Mouse (Mus musculus) neural tube, embryonic 15.5 days (tissue): Measurements from ENCODE around the gene Vps52. TPM values are rescaled to one million over a fixed set of nuclear protein-coding genes. Genes with fewer than 3 reads are reported as not detected.
A peak's percentile ranks its signal among the peaks of the same experiment; 100 is the strongest.
"Not testable (repeated sequence)": the region's sequence is repeated elsewhere in the genome, so short reads cannot be mapped to it uniquely, and the experiment has no call there.

Experiments used
- ATAC-seq: fragments of 200-750 bp; cut with Nextera tagmentation; 2 replicates; pipeline ENCODE4 v1.8.0; 2017; ENCODE audit warnings: mild to moderate bottlenecking, moderate TSS enrichment, moderate library complexity; ENCODE audit not compliant: low FRiP score
- H3K27ac ChIP-seq: fragments of 300-500 bp; sonication (generic); replicated peaks from 2 replicates; pipeline ENCODE4 v1.5.1; 2015; ENCODE audit warnings: mild to moderate bottlenecking, inconsistent platforms
- H3K27me3 ChIP-seq: fragments of 300-500 bp; sonication (generic); replicated peaks from 2 replicates; pipeline ENCODE4 v1.6.1; 2015; ENCODE audit warnings: inconsistent platforms
- H3K36me3 ChIP-seq: fragments of 300-500 bp; sonication (generic); 2 replicates; pipeline ENCODE4 v1.6.1; 2015; ENCODE audit warnings: inconsistent platforms
- H3K4me1 ChIP-seq: fragments of 300-500 bp; sonication (generic); 2 replicates; pipeline ENCODE4 v1.6.1; 2015; ENCODE audit warnings: inconsistent platforms
- H3K4me2 ChIP-seq: fragments of 300-500 bp; sonication (generic); 2 replicates; pipeline ENCODE4 v1.6.1; 2015; ENCODE audit warnings: inconsistent platforms, mild to moderate bottlenecking, moderate library complexity
- H3K4me3 ChIP-seq: fragments of 300-500 bp; sonication (generic); replicated peaks from 2 replicates; pipeline ENCODE4 v1.5.1; 2015; ENCODE audit warnings: mild to moderate bottlenecking, inconsistent platforms
- H3K9ac ChIP-seq: fragments of 300-500 bp; sonication (generic); replicated peaks from 2 replicates; pipeline ENCODE4 v1.6.1; 2015; ENCODE audit warnings: mild to moderate bottlenecking, inconsistent platforms
- H3K9me3 ChIP-seq: fragments of 300-500 bp; sonication (generic); replicated peaks from 2 replicates; pipeline ENCODE4 v1.6.1; 2016; ENCODE audit warnings: inconsistent platforms
- WGBS: fragments of 180-500 bp; shearing (Covaris S2); methylation state at CpG from one replicate; pipeline ENCODE4 v1.1.7; 2015; ENCODE audit warnings: mixed read lengths; 5-methylcytosine and 5-hydroxymethylcytosine counted together
- polyA plus RNA-seq: library from polyadenylated mRNA; unstranded; fragments of >200 nt; fragmentation: Nextera tagmentation; extraction: Ambion mirVana; gene quantifications from 2 replicates; pipeline ENCODE4 v1.2.1, GENCODE M21; 2015

The Vps52 gene
- polyA plus RNA-seq, 1 experiment from 2014 or later, result 75.7 TPM

DNA sequence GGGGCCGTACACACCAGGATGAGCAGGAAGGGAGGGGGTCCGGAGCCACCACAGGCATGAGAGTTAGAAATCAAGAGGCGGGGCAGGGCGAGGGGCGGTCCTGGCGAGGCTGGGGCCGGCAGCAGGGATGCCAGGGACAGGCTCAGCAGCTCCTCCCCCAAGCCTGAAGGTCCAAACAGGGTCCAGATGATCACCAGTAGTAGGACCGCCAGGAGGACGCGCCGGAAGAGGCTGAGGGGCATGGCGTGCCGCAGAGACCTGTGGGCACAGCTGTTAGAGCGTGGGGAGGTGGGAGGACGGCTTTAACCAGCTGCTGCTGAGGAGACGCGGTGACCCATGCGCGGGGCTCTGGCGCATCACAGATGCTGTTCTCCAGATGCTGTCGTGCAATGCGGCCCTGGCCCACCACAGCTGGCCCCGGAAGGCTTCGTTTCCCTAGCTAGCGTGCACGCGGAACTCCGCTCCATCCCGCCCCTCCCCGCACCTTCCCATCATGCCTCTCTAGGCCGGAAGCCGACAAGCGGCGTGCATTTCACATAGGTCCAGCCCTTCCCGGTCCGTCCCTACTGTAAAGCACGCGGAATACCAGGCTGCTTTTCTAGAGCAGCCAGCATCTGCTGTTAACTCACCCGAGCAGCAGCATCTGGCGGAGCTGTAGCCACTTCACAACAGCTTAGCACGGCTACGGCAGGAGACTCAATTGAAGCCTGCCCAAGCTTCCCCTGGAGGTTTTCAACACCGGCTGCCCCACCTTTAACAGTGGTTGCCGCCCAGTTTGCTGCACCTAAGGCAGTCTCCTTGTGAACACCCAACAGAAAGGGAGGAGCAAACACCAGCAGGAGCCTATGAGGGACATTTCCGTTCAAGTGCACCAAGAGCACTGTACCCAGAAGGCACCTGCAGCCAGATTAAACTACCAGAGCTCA is 4.3 kb upstream of the Vps52 start, which contains the start of gene B3galt4:
Gene B3galt4, minus strand, starts transcription at position 468 of the 926 bp plus-strand sequence.
- peaks cover 39% of the 10 kb centered on the region for H3K36me3 ChIP-seq
- H3K4me1 ChIP-seq, result peaks cover 71% of the 10 kb centered on the region
- peak; percentile 80 for ATAC-seq
- no peaks in the 10 kb centered on the region for H3K27me3 ChIP-seq
- peak within 1 kb of the TSS; percentile 77 for H3K9ac ChIP-seq
- H3K4me3 ChIP-seq, result peak within 1 kb of the TSS; percentile 59
- no peaks in the 10 kb centered on the region for H3K9me3 ChIP-seq
- H3K27ac ChIP-seq, result peak within 1 kb of the TSS; percentile 94
- H3K4me2 ChIP-seq, result peak within 1 kb of the TSS; percentile 96
- under 1% methylated on average over 45 of the region's 45 CpGs for WGBS

DNA sequence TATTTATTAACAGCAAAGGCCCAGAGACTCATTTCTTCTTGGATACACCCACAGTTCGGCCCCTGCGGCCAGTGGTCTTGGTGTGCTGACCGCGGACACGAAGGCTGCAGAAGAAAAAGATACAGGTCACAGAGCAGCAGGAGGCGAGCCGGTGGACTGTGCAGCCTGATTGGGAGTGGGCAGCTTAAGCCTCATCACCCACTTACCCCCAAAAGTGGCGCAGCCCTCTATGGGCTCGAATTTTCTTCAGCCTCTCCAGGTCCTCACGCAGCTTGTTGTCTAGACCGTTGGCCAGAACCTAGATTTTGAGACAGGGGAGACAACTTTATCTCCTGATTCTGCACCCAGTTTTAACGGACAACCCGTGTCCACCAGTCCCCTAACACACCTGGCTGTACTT is 3.6 kb upstream of the Vps52 start:
- not testable (repeated sequence) for H3K27me3 ChIP-seq, H3K9ac ChIP-seq, H3K9me3 ChIP-seq, ATAC-seq
- Histone ChIP-seq H3K27ac (peak overlapping the region; percentile 94; the same call in 1 of the 2 replicates), H3K36me3 (peaks cover 36% of the 10 kb centered on the region), H3K4me3 (peak overlapping the region; percentile 59), H3K4me2 (peak overlapping the region; percentile 96), H3K4me1 (peaks cover 78% of the 10 kb centered on the region)
- WGBS, result 75% methylated on average over 13 of the region's 13 CpGs

DNA sequence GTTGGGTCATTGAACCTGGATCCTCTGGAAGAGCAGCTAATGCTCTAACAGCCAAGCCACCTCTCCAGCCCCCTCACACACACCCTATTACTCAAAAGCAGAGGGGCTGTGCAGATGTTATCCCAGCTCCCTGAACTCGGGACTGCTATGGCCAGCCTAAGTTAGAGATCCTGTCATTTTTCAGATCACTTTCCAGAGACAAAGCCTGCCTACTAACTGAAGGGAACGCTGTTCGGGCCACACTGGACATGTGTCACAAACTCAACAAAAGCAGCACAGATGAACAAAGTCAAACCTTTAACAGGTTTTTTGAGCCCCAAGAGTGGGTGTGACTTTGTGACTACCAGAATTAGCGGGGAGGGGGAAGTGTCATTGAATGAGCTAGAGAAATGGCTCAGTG is 2.7 kb upstream of the Vps52 start:
- Histone ChIP-seq H3K27ac (no peak overlapping the region), H3K4me1 (peaks cover 85% of the 10 kb centered on the region), H3K27me3 (no peaks in the 10 kb centered on the region), H3K36me3 (peaks cover 31% of the 10 kb centered on the region), H3K4me2 (no peak overlapping the region), H3K4me3 (no peak overlapping the region), H3K9me3 (no peaks in the 10 kb centered on the region), H3K9ac (peak overlapping the region; percentile 18; the same call in 1 of the 2 replicates)
- ATAC-seq, result no peak
- WGBS, result 80% methylated on average over 4 of the region's 4 CpGs

DNA sequence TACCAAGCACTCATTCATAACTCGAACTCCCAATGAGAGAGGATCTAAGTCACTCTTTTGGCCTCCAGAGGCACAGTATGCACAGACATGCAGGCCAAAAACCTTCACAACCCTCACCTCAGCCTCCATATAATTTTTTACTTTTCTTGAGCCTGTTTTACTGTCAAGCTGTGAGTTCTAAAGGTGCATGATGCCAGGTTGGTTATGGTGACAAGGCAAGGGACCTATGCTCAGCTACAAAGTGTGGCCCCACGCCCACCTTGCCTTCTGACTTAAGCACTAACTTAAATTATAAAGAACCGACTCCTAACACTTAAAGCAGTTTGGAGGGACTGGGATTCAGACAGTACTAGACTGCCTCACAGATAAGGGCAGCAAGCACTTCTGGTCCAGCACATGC is 2.3 kb upstream of the Vps52 start:
- 82% methylated on average over 3 of the region's 3 CpGs for WGBS
- H3K4me2 ChIP-seq, result peak overlapping the region; percentile 83; the same call in 1 of the 2 replicates

DNA sequence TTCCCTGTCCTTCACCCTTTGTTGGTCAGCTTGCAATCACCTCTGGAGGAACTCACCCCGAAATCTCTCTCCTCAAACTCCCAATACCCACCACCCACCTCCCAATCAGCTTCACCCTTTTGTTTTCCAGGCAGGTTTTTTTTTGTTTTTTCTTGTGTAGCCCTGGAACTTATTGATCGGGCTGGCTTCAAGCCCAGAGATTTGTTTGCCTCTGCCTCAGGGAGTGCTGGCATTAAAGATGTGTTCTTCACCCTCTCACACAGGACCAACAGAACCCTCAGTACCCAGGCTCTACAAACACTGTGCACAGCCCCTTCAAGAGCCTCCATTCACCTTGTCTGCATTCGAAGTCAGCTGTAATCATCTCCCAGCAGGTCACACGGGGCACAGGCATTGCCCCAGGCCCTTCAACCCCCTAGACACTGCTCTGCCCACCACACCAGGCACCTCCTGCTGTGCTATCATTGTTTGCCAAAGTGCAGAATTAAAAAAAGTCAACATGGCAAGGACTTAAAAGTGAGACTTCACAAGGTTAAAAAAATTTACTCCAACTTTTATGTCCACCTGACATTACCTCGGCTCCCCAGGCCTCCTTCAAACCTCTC is 1.5 kb upstream of the Vps52 start:
- Histone ChIP-seq H3K9ac (peak overlapping the region; percentile 90), H3K27me3 (no peaks in the 10 kb centered on the region), H3K36me3 (peaks cover 34% of the 10 kb centered on the region), H3K4me2 (peak overlapping the region; percentile 83), H3K27ac (peak overlapping the region; percentile 89; the same call in 1 of the 2 replicates), H3K4me1 (peaks cover 75% of the 10 kb centered on the region), H3K4me3 (peak overlapping the region; percentile 85), H3K9me3 (no peaks in the 10 kb centered on the region)
- 34% methylated on average over 5 of the region's 5 CpGs for WGBS
- ATAC-seq, result no peak

More for the DNA sequence above, 2.3 kb upstream of the Vps52 start:
- peaks cover 83% of the 10 kb centered on the region for H3K4me1 ChIP-seq
- H3K27ac ChIP-seq, result no peak overlapping the region
- H3K27me3 ChIP-seq, result no peaks in the 10 kb centered on the region
- H3K9ac ChIP-seq, result peak overlapping the region; percentile 18; the same call in 1 of the 2 replicates
- no peak overlapping the region for H3K4me3 ChIP-seq
- H3K9me3 ChIP-seq, result no peaks in the 10 kb centered on the region
- no peak for ATAC-seq
- H3K36me3 ChIP-seq, result peaks cover 29% of the 10 kb centered on the region

DNA sequence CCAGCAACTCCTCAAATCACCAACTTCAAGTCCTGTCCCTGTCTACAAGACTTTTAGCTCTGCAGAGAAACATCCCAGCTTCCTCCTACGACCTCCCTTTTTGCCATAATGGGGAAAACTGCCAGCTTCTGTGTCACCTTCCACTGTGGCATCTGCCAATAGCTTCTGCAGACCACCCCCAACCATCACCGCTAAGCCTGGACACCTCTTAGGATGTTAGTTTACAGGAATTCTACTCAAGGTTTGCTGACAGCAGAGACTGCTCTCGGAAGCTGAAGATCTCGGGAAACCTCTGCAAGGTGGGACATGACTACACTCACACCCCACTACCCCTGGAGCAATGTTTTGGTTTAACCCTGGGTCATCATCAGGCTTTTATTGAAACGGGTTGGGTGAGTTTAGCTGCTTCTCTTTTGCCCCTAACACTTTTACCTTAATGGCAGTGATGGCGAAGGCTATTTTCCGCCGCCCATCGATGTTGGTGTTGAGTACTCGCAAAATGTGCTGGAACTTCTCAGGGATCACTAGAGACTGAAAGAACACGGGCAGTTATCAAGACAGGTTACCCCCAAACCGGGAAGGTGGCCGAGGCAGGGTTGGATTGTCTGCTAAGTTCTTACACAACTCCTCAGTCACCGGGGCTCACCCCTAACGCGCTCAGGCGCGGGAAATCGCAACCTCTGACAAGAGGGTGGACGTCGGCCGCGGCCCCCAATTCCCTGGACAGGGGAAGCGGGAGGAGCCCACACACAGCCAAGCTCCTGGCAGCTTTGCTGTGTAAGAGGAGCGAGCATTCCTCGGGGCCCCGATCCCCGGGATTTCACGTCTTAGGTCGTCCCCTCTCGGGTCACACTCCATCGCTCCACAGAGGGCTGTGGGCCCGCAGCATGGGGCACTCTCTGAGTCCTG is 712 bp upstream of the Vps52 start:
- H3K27ac ChIP-seq, result peak overlapping the region; percentile 89
- peak; percentile 29; the same call in 1 of the 2 replicates for ATAC-seq
- peaks cover 35% of the 10 kb centered on the region for H3K36me3 ChIP-seq
- H3K9ac ChIP-seq, result peak overlapping the region; percentile 90
- no peaks in the 10 kb centered on the region for H3K9me3 ChIP-seq
- peaks cover 67% of the 10 kb centered on the region for H3K4me1 ChIP-seq
- H3K4me2 ChIP-seq, result peak overlapping the region; percentile 83
- no peaks in the 10 kb centered on the region for H3K27me3 ChIP-seq
- under 1% methylated on average over 33 of the region's 33 CpGs for WGBS
- H3K4me3 ChIP-seq, result peak overlapping the region; percentile 85

DNA sequence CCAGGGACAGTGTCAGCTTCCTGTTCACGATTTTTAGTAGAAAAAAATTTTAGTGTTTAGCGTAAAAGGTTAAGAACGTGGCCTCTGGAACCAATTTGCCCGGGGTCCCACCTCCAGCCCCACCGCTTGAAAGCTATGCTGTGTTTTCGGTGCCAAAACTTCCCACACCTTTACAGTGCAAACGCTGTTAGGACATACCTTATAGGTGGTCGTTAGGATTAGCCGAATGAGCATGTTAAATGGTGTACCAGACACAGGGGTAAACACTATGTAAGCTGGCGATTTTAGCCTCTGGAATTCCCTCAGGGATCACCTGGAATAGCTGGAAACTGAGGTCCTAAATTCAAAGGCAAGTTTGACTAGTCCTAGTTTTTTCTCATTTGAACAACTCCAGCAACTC is 724 bp downstream of the Vps52 start:
- H3K4me1 ChIP-seq, result peaks cover 53% of the 10 kb centered on the region
- H3K9me3 ChIP-seq, result no peaks in the 10 kb centered on the region
- peak overlapping the region; percentile 85 for H3K4me3 ChIP-seq
- H3K27ac ChIP-seq, result peak overlapping the region; percentile 95
- peaks cover 46% of the 10 kb centered on the region for H3K36me3 ChIP-seq
- WGBS, result 7% methylated on average over 10 of the region's 10 CpGs
- H3K4me2 ChIP-seq, result peak overlapping the region; percentile 84
- 0 out of 2 replicates have a peak, but pooled peaks have one; percentile 2 for ATAC-seq
- H3K27me3 ChIP-seq, result no peaks in the 10 kb centered on the region
- H3K9ac ChIP-seq, result peak overlapping the region; percentile 83

DNA sequence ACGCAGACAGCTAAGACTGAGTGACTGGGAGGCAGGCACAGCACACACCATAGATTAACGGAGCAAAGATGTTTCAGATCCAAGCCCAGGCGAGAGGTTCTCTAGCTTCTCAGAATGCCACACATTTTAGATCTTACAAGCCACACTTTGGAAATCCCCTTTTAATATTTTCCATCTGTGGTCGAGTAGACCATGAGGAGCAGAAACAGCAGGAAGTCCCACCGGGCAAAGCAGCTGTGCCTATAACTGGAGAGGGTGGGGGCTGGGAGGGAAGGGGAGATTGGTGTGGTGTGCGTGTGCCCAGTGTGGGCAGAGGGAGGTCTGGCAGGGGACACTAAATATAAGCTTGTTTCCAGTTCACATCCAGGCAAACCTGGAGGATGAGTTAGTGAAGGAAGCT is 1.9 kb downstream of the Vps52 start:
- no peak overlapping the region for H3K4me2 ChIP-seq
- no peak overlapping the region for H3K4me3 ChIP-seq
- no peak overlapping the region for H3K9ac ChIP-seq
- no peak for ATAC-seq
- no peaks in the 10 kb centered on the region for H3K9me3 ChIP-seq
- H3K27me3 ChIP-seq, result no peaks in the 10 kb centered on the region
- H3K4me1 ChIP-seq, result peaks cover 43% of the 10 kb centered on the region
- no peak overlapping the region for H3K27ac ChIP-seq
- peaks cover 53% of the 10 kb centered on the region for H3K36me3 ChIP-seq
- 92% methylated on average over 6 of the region's 6 CpGs for WGBS

DNA sequence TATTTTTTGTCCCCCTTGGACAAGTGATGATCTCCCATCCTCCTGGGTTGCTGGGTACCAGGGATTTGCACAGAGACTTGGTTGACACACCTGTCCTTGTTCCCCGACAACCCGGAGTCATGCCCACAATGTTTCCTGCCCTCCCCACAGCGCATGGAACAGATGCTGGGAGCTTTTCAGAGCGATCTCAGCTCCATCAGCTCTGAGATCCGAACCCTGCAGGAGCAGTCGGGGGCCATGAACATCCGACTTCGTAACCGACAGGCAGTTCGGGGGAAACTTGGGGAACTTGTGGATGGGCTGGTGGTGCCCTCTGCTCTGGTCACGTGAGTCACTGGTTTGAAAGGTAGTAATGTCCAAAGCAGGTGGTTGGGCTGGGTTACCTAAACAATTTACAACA is 2.8 kb downstream of the Vps52 start:
- Histone ChIP-seq H3K27ac (no peak overlapping the region), H3K4me3 (no peak overlapping the region), H3K9ac (no peak overlapping the region), H3K36me3 (peaks cover 54% of the 10 kb centered on the region), H3K9me3 (no peaks in the 10 kb centered on the region), H3K4me1 (peaks cover 33% of the 10 kb centered on the region), H3K4me2 (no peak overlapping the region), H3K27me3 (no peaks in the 10 kb centered on the region)
- WGBS, result 95% methylated on average over 11 of the region's 11 CpGs
- ATAC-seq, result no peak

DNA sequence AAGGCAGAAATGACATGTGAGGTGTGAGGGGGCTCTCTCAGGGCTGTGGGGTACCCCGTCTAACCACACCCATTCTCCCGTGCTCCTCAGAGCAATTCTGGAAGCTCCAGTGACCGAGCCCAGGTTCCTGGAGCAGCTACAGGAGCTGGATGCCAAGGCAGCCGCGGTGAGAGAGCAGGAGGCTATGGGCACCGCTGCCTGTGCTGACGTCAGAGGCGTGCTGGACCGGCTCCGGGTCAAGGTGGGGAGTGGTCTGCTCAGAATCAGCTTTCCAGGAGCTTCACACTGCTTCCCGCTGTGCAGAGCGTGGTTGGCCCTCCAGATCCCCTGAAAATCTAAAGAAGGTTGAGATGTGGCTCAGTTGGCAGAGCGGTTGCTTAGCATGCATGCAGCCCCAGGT is 3.5 kb downstream of the Vps52 start:
- peaks cover 56% of the 10 kb centered on the region for H3K36me3 ChIP-seq
- H3K9me3 ChIP-seq, result no peaks in the 10 kb centered on the region
- H3K9ac ChIP-seq, result no peak overlapping the region
- H3K4me1 ChIP-seq, result peaks cover 26% of the 10 kb centered on the region
- 97% methylated on average over 13 of the region's 13 CpGs for WGBS
- no peak overlapping the region for H3K4me3 ChIP-seq
- no peak for ATAC-seq
- H3K27ac ChIP-seq, result no peak overlapping the region
- H3K27me3 ChIP-seq, result no peaks in the 10 kb centered on the region
- no peak overlapping the region for H3K4me2 ChIP-seq

DNA sequence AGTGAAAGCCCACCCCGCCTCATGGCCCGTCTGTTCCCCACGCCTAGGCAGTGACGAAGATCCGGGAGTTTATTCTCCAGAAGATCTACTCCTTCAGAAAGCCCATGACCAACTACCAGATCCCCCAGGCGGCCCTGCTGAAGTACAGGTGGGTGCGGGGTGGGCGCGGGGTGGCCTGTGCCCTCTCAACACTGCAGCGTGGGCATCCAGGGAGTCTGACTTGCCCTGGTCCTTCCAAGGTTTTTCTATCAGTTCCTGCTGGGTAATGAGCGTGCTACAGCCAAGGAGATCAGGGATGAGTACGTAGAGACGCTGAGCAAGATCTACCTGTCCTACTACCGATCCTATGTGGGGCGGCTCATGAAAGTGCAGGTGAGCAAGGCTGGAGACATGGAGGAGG is 4.3 kb downstream of the Vps52 start:
- Histone ChIP-seq H3K9me3 (no peaks in the 10 kb centered on the region), H3K9ac (no peak overlapping the region), H3K4me3 (no peak overlapping the region), H3K27ac (no peak overlapping the region), H3K27me3 (no peaks in the 10 kb centered on the region), H3K4me2 (no peak overlapping the region), H3K4me1 (peaks cover 19% of the 10 kb centered on the region), H3K36me3 (peaks cover 58% of the 10 kb centered on the region)
- no peak for ATAC-seq
- 95% methylated on average over 15 of the region's 15 CpGs for WGBS
